Mouse (Mus musculus) intestine, postnatal 0 days (tissue): ENCODE measurements around the gene Rdh12. TPM values are rescaled to one million over a fixed set of nuclear protein-coding genes. Genes with fewer than 3 reads are reported as not detected.

Source experiments
- ATAC-seq: fragments of 200-750 bp; cut with Nextera tagmentation; 2 replicates; pipeline ENCODE4 v1.8.0; 2017; ENCODE audit warnings: mild to moderate bottlenecking, moderate TSS enrichment, moderate library complexity
- H3K27ac ChIP-seq: fragments of 300-500 bp; sonication (generic); 2 replicates; pipeline ENCODE4 v1.5.1; 2014; ENCODE audit warnings: mild to moderate bottlenecking, low read depth, low read length, moderate library complexity
- H3K27me3 ChIP-seq: fragments of 300-500 bp; sonication (generic); replicated peaks from 2 replicates; pipeline ENCODE4 v1.6.1; 2014; ENCODE audit warnings: low read length, mixed read lengths; ENCODE audit not compliant: control insufficient read depth, insufficient read depth
- H3K36me3 ChIP-seq: fragments of 300-500 bp; sonication (generic); 2 replicates; pipeline ENCODE4 v1.6.1; 2014; ENCODE audit warnings: mild to moderate bottlenecking, moderate library complexity; ENCODE audit not compliant: control insufficient read depth, insufficient read depth
- H3K4me1 ChIP-seq: fragments of 300-500 bp; sonication (generic); replicated peaks from 2 replicates; pipeline ENCODE4 v1.6.1; 2014; ENCODE audit warnings: antibody characterized with exemption, low read length, mixed read lengths; ENCODE audit not compliant: control insufficient read depth, insufficient read depth
- H3K4me2 ChIP-seq: fragments of 300-500 bp; sonication (generic); replicated peaks from 2 replicates; pipeline ENCODE4 v1.6.1; 2014; ENCODE audit warnings: low read depth, mild to moderate bottlenecking, moderate library complexity
- H3K4me3 ChIP-seq: fragments of 300-500 bp; sonication (generic); 2 replicates; pipeline ENCODE4 v1.5.1; 2014; ENCODE audit warnings: low read depth, low read length
- H3K9ac ChIP-seq: fragments of 300-500 bp; sonication (generic); 2 replicates; pipeline ENCODE4 v1.6.1; 2014; ENCODE audit warnings: mild to moderate bottlenecking, low read depth, low read length
- H3K9me3 ChIP-seq: fragments of 300-500 bp; sonication (generic); 2 replicates; pipeline ENCODE4 v1.6.1; 2016; ENCODE audit warnings: mixed run types; ENCODE audit not compliant: control insufficient read depth
- CTCF ChIP-seq: sonication (generic); IDR thresholded peaks from 2 replicates; pipeline ENCODE4 v1.5.1; 2016; ENCODE audit warnings: low read depth, mild to moderate bottlenecking, control low read depth, antibody characterized with exemption, moderate library complexity
- WGBS: fragments of 180-500 bp; shearing (Covaris S2); extraction: QIAGEN DNeasy Blood & Tissue Kit; methylation state at CpG from one replicate; pipeline ENCODE4 v1.1.7; 2014; 5-methylcytosine and 5-hydroxymethylcytosine counted together
- polyA plus RNA-seq: library from polyadenylated mRNA; unstranded; fragments of >200 nt; fragmentation: Nextera tagmentation; extraction: Ambion mirVana; gene quantifications from 2 replicates; pipeline ENCODE4 v1.2.1, GENCODE M21; 2015

Gene Rdh12
- polyA plus RNA-seq, 1 experiment from 2014 or later: 0.44 TPM

DNA sequence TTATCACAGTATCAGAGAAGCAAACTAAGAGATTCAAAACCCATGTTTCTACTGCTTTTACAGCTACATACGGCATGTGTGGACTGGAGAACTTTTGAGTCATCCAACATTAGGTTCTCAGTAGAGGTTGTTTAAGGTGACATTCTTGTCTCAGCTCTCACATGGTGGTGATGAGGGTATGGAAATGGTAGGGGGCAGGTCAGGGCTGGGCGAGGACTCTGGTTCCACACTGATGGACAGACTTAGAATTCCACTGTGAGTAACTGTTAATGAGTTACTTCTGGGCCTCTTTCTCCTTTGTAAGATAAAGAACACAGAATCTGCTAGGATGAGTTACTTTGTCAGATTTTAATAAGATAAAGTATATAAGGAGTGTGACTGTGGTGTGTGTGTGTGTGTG is 51.4 kb downstream of the Rdh12 start:
- TF ChIP-seq CTCF: no peak
- no peak overlapping the region for H3K4me2 ChIP-seq
- no peak overlapping the region for H3K4me3 ChIP-seq
- ATAC-seq: no peak
- no peak overlapping the region for H3K9ac ChIP-seq
- no peaks in the 10 kb centered on the region for H3K27me3 ChIP-seq
- no peaks in the 10 kb centered on the region for H3K9me3 ChIP-seq
- WGBS: 94% methylated on average over 2 of the region's 2 CpGs
- no peaks in the 10 kb centered on the region for H3K4me1 ChIP-seq
- H3K27ac ChIP-seq: no peak overlapping the region
- H3K36me3 ChIP-seq: peaks cover 83% of the 10 kb centered on the region

DNA sequence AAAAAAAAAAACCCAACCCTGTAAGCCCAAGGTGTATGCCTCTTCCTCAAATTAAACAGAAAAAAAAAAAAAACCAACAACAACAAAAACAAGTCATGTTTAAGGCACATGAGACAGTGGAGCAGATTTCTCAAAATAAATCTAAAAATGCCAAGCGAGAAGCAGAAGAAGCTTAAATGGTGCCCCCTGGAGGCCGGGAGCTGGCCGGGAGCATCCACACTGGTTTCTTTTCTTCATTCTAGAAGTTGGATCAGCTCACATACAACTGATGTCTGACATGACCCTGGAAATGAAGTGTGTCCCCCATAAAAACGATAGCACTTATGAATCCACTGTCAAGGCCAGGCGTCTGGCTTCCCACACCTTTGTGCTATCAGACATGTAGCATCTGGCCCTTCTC is 52.3 kb downstream of the Rdh12 start:
- WGBS: 51% methylated on average over 5 of the region's 5 CpGs

More for the DNA sequence above, 52.3 kb downstream of the Rdh12 start:
- no peaks in the 10 kb centered on the region for H3K4me1 ChIP-seq
- no peak for ATAC-seq
- no peaks in the 10 kb centered on the region for H3K9me3 ChIP-seq
- peaks cover 85% of the 10 kb centered on the region for H3K36me3 ChIP-seq
- H3K9ac ChIP-seq: no peak overlapping the region
- H3K4me3 ChIP-seq: no peak overlapping the region
- TF ChIP-seq CTCF: peak; percentile 65
- no peak overlapping the region for H3K27ac ChIP-seq
- H3K4me2 ChIP-seq: no peak overlapping the region
- no peaks in the 10 kb centered on the region for H3K27me3 ChIP-seq

Other genes starting within 250 kb of the Rdh12 start
- gene Tmem229b, start 201.3 kb upstream of the Rdh12 start, polyA plus RNA-seq: 8.6 and 11.9 TPM in 2 replicates
- 12.2 and 12.6 TPM in 2 replicates for gene Plekhh1, start 179.8 kb upstream of the Rdh12 start, polyA plus RNA-seq
- 18.2 and 20.9 TPM in 2 replicates for gene Pigh, start 119.3 kb upstream of the Rdh12 start, polyA plus RNA-seq
- gene Arg2, start 78.1 kb upstream of the Rdh12 start, polyA plus RNA-seq: 1.0 TPM in 2 replicates
- 142 and 144 TPM in 2 replicates for gene Vti1b, start 36.2 kb upstream of the Rdh12 start, polyA plus RNA-seq
- 10.4 and 11.6 TPM in 2 replicates for gene Rdh11, start 16.6 kb upstream of the Rdh12 start, polyA plus RNA-seq
- gene Zfyve26, start 87.4 kb downstream of the Rdh12 start, polyA plus RNA-seq: 7.9 and 10.1 TPM in 2 replicates
- 1.3 and 1.9 TPM in 2 replicates for gene Rad51b, start 88.4 kb downstream of the Rdh12 start, polyA plus RNA-seq